Mouse (Mus musculus): ENCODE measurements around the gene Jazf1. TPM values are rescaled to one million over a fixed set of nuclear protein-coding genes. Genes with fewer than 3 reads are reported as not detected.

Gene Jazf1
- total RNA-seq, 2 experiments from 2014 or later, result 7.3 to 8.2 TPM

DNA sequence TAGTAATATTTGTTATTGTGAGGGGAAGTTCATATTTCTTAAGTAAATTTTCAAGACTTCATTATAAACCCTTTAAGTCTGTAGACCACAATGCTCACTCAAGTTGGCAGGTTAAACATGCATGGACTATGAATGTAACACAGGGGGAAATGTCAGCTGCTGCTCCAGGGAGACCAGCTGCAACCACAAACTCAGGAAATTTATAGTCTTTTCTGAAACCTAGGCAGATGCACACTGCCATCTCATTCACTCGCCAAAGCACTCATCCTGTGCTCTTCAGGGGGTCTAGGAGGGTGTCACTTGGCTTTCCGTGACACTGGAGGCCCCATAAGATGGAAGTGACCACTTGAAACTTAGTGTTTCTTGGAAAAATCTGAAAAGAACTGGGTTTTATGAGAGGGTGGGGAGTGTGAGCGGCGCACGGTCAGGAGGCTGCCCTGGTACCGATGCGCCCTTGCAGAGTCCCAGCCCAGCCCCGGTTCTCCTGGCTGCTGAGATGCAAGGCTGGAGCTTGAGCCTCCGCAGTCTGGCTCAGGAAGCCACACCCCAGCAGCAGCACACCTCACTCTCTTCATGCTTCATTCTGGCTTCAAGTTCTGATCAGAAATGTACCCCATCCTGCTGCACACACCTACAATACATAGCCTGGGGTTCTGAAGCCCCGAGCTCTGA is 251.1 kb downstream of the Jazf1 start:
- DNase-seq (ENCODE audit: low spot score in 2 of 2), result no peak

DNA sequence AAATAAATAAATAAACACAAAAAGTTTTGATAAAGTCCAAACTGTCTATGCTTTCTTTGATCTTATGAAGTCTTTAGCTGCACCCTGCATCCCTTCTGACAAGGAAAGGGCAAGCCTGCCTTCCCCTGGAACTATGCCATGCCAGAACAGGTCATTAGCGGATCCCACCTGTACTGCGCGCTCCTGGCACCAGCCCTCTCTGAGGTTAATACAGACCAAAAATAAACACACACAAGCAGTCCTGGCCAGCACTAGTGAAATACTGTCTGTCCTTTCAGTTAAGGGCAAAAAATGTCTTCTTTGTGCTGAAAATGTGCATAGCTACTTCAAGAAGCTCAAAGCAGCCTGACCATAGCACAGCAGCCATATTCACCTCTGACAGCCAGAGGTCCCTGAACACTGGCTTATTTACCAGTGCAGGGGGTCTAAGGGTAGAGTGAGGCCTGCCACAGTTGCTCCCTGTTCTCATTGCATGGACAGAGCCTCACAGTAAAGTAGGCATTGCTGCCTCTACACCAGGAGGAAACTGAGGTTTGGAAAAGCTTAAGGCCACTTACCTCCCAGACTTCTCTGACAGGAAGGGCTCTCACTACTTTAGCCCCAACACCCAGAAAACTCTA is 263.1 kb downstream of the Jazf1 start:
- no peak for DNase-seq (ENCODE audit: low spot score in 2 of 2)

DNA sequence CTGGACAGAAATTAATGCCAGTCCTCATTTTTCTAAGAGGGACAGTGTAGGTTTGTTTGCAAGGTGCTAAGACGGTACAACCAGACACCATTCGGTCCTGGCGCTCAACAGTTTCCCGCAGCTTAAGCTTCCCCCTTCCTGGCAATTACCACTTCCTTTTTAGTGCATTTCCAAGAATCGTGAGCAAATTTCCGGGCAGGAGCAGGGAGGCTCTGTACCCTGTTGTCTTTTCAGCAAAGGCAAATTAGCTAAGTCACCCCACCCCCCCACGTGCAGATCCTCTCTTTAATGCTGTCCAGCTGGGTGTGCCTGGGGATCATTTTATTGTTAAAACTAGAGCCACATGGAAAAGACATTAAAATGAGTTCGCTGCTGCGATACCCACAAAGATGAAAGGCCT is 266.2 kb downstream of the Jazf1 start:
- no peak for DNase-seq (ENCODE audit: low spot score in 2 of 2)

DNA sequence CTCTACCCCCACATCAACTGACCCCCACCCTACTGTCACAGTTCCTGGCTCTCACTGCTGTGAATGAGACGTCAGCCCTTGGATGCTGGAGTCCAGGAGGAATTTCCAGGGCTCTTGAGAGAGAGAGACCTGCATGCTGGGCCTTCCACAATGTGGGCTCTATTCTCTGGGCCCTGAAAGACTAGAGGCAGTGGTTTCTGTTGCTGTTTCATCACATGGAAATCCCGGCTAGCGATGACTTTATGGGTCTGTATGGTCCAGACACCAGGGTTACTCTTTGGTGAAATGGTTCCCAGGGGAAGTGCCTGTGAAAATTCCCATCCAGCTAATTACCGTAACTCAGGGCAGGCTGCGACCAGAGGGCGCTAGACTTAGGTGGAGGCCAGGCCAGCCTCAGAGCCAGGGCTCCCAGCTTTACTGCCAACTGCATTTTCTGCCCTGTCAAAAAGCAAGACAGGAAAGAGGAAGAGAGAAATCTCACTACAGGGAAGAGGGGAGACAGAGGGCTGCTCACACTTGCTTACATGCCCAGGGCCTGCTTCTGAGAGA is 271.1 kb downstream of the Jazf1 start:
- DNase-seq (ENCODE audit: low spot score in 2 of 2), result no peak

DNA sequence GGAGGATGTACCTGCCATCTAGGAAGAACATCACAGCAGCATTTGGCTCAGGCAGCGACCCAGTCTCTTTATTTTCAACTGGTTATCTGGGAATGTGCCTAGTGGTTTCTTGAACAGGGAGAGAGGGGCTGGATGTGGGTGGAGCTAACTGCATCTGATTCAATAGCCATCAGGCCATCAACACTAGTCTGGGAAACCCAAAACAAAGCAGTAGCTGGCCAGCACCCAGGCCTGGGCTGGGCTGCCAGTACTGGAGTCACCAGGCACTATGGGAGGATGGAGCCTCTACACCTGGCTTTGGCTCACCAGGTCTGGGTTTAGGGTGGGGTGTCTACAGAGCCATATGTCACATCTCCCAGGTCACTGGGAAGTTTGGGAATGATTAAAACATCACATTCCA is 271.7 kb downstream of the Jazf1 start:
- no peak for DNase-seq (ENCODE audit: low spot score in 2 of 2)

DNA sequence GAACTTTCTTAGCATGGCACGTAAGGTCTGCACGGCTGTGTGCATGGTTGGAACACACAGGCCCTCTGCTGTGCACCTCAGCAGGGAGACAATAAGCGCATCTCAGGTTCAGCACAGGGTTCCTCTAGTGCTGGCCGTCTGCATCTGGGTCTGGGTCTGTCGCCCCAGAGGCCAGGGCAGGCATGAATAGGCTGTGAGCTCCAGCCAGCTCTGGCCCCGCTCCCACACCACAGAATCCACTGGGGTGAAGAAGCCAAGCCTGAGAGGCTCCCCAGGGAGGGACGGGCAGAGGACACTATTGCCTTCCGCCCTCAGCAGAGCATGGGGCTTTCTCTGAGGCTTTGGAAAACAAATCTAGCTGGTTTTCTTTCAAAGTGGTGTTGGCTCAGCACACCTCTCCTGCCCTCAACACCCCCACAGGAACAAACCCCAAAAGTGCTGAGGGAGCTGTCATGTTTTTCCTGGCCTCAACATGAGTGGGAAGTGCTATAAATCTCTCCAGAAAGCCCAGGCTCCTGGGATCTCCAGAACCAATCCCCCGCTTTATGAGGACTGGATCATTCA is 272.3 kb downstream of the Jazf1 start:
- no peak for DNase-seq (ENCODE audit: low spot score in 2 of 2)

DNA sequence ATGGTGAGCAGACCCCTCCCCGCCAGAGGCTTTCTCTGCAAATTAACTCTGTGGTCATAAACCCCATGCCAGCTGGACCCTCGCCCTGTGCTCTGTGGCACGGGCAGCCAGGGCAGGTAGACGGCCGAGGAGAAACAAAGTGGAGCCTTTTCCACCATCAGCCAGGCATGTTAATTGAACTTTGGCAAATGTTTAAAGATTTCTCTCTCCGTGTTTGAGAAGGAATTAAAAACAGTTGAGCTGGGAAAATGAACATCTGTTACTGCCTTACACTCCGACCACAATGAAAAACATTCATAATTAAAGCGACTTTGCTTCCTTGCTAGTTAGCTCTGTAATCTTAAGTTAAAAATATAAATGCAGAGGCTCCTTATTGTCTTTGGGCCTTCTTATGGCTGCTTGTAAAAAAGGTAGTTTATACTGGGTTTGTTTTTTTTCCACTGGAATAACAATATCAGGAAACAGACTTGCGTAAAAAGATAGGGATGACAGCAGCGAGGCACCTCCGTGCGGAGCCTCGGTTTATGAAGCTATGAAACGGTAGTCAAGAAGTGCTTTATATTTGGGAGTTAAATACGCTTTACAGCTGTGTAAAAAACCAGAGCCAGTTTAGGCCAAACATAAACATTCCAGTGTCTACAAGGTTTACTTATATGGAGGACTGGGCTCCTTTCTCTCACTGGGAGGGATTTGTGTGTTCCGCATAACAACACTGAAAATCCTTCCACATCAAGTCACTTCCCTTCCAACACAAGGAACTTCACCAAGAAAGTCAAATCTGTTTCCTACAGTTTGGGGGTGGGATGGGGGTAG is 273.2 kb downstream of the Jazf1 start:
- no peak for DNase-seq (ENCODE audit: low spot score in 2 of 2)

DNA sequence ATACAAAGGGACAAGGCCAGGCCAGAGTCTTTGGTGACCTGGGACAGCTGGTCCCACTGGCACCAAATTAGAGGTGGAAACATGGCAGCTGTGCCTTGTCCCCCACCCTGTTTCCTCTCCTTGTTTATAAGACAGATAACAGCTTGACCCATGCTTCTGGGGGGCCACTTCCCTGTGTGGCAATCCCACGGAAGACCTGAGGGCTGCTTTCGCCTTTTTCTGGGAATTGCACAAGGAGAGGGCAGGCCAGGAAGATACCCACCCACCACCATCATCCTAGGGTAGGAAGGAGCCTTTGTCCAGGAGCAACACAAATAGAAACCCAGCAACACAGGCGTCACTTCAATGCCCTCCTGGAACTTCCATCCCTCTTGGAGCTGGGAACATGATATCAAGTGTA is 276.0 kb downstream of the Jazf1 start:
- no peak for DNase-seq (ENCODE audit: low spot score in 2 of 2)

DNA sequence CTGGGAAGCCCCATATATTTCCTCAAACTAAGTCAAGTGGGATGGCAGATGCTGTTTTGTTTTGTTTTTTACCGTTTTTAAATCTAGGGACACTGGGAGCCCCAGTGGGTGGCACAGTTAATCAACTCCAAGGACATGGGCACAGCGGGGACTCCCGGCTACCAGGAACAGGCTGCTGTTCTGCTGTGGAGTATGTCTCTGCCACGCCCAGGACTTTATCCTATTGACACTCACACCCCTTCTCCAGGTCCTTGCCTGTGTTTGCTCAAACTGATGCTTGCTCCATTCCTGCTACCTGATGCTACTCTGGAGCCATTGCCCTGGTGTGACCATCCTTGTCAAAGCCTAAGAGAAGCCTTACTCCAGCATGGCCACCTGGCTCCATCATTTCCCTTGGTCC is 277.6 kb downstream of the Jazf1 start:
- no peak for DNase-seq (ENCODE audit: low spot score in 2 of 2)

DNA sequence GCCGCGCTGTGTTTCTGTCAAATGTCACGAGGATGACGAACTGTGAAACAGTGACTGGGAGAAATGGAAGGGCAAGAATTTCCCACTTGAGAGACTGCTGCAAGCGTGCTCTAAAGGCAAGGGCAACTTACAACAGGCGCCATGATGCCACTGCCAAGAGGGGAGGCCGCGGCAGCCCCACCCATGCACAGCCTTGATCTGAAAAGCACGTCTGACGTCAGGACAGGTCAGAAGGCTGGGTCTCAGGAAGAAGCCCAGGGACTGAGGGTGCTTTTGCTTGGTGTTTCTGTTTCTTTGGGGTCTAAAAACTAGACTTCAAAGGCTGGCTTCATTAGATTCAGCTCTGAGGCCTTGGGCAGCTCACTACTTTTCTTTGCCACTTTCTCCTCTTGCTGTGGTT is 278.1 kb downstream of the Jazf1 start:
- no peak for DNase-seq (ENCODE audit: low spot score in 2 of 2)

DNA sequence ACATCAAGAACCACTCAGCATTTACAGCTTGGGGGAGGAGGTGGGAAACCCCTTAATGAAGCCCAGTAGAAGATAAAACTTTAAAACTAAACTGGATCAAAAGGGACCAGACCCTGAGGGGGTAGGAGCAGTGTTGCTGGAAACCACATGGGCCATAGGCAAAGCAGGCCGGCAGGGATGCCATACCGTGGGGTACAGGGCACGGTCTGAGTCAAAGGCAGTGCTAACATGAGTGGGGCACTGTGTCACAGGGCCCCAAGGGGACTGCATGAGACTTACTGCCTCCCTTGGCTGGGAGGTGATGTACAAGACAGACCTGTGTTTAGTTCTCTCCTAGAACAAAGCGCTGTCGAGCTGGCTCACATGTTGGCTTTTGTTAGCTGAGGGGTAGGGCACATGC is 288.9 kb downstream of the Jazf1 start:
- DNase-seq (ENCODE audit: low spot score in 2 of 2), result no peak

DNA sequence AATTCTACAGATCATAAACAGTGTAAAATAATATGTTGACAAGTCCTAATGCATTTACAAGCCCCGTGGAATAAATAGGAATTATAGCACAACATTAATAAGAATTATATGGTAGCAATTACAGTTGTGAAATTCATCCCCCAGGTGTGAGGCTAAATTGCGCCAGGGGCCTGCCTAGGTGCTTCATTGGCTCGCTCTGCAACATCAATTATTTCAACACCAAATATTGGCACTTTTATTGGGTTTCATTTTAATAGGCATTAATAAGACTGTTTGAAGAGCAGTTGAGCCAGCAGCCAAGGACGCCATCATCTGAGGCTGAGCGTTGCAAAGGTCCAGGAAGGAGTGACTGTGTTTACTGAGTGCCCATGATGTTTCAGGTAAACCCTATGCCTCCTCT is 289.9 kb downstream of the Jazf1 start:
- DNase-seq (ENCODE audit: low spot score in 2 of 2), result no peak

DNA sequence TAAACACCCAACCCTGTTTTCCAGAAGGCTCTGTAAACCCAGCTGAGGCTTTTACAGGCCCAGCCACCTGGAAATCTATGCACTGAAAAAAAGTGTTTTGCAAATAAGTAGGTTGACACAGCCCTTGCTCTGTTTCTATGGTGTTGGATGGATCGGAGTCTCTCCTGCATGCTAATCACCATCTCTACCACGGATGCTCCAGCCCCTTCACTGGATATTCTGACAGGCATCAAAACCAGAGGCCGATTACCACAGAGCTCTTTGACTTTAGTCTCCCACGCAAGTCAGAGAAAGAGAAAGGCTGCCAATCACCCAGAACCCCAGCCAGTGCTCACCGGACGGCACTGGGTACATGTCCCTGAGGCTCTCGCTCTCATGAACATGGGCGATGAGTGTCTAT is 291.4 kb downstream of the Jazf1 start:
- no peak for DNase-seq (ENCODE audit: low spot score in 2 of 2)

DNA sequence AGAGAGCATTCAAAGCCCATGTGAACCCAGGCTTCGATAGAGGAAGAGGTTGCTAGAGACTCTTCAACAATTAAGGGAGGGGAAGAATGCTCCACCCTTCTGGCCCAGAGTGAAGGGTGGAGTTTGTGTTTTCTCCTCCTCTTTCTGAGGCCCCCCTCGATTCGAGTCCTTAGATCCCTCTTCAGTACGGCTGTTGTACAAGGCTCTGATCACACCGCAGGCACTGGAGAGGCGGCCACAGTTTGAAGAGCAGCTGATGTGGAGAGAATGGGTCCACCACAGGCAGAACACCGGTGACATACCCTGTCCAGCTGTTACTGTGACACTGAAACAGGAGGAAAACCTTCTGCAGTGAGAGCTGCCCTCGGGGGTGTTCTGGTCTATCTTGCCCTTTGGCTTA is 292.5 kb downstream of the Jazf1 start:
- no peak for DNase-seq (ENCODE audit: low spot score in 2 of 2)

DNA sequence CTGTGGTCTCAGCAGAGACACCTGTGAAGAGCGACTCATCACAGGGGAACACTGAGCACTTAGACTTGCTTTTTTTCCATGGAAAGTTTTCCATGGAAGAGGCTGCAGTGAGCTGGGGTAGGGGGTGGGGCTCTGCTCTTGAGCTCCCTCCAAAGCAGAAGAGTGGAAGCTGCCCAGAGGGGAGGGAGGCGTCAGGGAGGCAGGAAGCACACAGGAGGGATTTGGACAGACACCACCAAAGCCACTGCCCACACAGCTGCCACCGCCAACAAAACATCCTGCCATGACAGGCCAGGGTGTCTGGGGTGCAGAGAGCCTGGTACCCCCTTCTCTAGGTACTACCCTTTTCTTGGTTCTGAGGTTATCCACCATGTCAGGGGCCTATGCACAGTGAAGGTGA is 293.1 kb downstream of the Jazf1 start:
- DNase-seq (ENCODE audit: low spot score in 2 of 2), result no peak

DNA sequence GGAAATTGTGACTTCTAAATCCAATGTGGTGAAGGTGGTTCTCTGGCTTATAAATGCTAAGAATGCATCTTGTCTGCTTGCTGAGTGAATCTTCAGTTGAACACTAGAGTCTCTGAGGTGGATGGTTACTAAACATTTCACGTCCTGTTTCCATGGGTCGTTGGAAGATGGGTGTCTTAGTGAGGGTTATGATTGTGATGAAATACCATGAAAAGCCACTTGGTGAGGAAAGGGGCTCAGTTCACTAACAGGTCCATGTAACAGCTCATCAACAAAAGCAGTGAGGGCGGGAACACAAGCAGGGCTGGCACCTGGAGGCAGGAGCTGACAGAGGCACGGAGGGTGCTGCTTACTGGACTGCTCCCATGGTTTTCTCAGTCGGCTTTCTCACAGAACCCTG is 295.3 kb downstream of the Jazf1 start:
- no peak for DNase-seq (ENCODE audit: low spot score in 2 of 2)

DNA sequence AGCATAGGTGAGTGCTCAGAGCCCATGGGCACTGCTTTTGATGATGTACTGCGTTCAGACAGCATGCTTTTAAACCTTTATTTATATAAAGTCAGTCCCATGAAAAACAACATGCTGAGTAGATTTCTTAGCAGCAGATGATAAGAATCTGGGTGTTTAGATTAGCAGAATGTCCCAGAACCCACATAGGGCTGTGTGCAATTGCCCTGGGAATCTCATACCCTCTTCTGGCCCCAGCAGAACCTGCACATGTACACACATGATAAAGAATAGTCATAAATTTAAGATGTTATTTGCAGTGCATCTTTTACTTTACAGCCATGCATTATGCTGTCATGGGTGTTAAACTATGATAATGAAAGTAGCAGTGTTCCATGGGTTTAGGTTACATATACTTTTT is 297.6 kb downstream of the Jazf1 start:
- no peak for DNase-seq (ENCODE audit: low spot score in 2 of 2)

DNA sequence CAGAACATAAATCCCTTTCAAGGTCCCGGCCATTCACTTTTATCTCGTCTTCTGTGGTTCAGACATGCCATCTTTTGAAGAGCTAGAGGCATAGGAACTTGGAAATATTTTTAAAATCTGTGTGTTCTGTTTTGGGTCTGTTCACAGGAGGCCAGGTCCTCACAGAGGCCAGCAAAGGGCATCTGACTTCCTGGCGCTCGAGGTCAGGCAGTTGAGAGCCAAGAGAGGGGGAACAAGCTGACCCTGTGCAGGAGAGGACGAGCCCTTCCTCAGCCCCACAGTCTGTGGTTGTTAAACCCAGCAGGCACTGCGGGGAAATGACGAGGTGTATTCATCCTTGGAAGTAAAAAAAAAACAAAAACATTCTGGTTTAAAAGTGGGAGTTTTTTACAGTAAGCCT is 303.2 kb downstream of the Jazf1 start:
- no peak for DNase-seq (ENCODE audit: low spot score in 2 of 2)

DNA sequence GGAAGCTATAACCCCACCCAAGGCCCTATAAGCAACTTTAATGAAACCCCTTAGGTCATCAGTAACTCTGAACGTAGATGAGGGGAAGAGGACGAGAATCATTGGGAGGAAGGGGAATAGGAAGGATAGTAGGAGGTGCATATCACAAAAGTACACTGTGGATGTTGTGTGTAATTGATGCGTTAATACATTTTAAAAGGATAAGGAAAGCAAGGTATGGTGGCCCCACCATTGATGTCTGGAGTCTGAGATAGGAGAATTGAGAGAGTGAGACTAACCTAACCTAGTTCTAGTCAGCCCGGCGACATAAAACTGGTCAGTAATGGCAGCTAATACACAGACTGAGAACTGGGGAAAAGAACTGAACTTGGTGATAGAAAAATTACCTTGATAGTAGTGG is 315.6 kb downstream of the Jazf1 start:
- no peak for DNase-seq (ENCODE audit: low spot score in 2 of 2)

DNA sequence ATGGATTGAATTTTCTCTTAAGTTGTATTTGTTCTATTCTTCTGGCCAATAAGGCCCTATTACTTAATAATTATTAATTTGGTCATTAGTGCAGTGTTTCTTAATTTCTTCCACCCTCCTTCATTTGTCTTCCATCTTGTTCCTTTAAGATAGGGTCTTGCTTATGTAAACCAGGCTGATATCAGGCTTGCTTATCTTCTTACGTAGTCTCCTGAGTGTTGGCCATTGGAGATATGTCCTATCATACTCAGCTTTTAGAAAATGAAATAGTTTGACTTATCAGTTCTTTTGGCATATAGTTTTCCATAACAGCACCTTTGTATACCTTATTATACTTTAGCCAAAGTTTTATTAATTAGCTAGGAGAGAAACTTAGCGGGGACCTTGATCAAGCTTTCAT is 333.8 kb downstream of the Jazf1 start:
- no peak for DNase-seq (ENCODE audit: low spot score in 2 of 2)

DNA sequence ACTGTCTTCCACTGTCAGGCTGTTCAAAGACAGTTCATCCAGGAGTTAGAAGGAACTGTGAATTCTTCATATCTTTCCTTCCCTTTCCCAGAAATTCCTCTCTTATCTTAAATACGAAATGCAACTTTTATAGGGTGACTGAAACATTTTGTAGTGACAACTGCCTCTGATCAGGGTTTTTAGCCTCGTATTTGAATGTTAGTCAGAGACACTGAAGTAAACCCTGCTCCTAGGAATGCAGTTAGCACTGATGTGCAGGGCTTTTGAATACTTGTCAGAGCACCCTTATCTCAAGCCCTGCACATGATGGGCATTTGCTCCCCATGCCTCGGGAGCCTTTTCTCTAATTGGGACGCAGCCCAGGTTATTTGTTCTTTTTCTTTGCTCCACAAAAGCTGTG is 338.1 kb downstream of the Jazf1 start:
- DNase-seq (ENCODE audit: low spot score in 2 of 2), result no peak
